Mouse (Mus musculus) MEL (cell line): ENCODE results near the gene Acaa1b. TPM values are rescaled to one million over a fixed set of nuclear protein-coding genes. Genes with fewer than 3 reads are reported as not detected.

Experiments used
- DNase-seq: peaks from one replicate; pipeline ENCODE4 v3.0.0; 2011; ENCODE audit warnings: low read depth, low spot score
- H3K27ac ChIP-seq: 2 replicates; pipeline ENCODE4 v1.5.1; 2012; ENCODE audit warnings: low read depth, mild to moderate bottlenecking, control low read depth, low read length, moderate library complexity; ENCODE audit not compliant: control insufficient read depth
- H3K27me3 ChIP-seq, 2 experiments: fragments of 150-350 bp in 1 of 2; sonication (generic) in 1 of 2; 2 replicates each; pipeline ENCODE4 v1.6.1; 2012; ENCODE audit warnings: low read length in 2 of 2, mild to moderate bottlenecking in 2 of 2, improper control_type of control experiment in 1 of 2, moderate library complexity in 1 of 2; ENCODE audit not compliant: insufficient read depth in 2 of 2, control insufficient read depth in 1 of 2
- H3K36me3 ChIP-seq, 2 experiments: 2 replicates each; pipeline ENCODE4 v1.6.1; 2012 to 2014; ENCODE audit warnings: low read length in 2 of 2, improper control_type of control experiment in 1 of 2, inconsistent platforms in 1 of 2, mild to moderate bottlenecking in 1 of 2; ENCODE audit not compliant: insufficient read depth in 2 of 2, control insufficient read depth in 1 of 2
- H3K4me1 ChIP-seq, 2 experiments: fragments of 150-350 bp in 1 of 2; sonication (generic) in 1 of 2; 2 replicates each; pipeline ENCODE4 v1.6.1; 2012; ENCODE audit warnings: low read length in 2 of 2, improper control_type of control experiment in 1 of 2, mild to moderate bottlenecking in 1 of 2; ENCODE audit not compliant: insufficient read depth in 2 of 2, control insufficient read depth in 1 of 2
- H3K4me3 ChIP-seq, 2 experiments: fragments of 150-350 bp in 1 of 2; sonication (generic) in 1 of 2; 2 replicates each; pipeline ENCODE4 v1.5.1; 2012; ENCODE audit warnings: low read depth in 2 of 2, low read length in 2 of 2, mild to moderate bottlenecking in 2 of 2, moderate library complexity in 2 of 2, control low read depth in 1 of 2, improper control_type of control experiment in 1 of 2; ENCODE audit not compliant: control insufficient read depth in 1 of 2, insufficient read depth in 1 of 2
- H3K79me2 ChIP-seq: 2 replicates; pipeline ENCODE4 v1.6.1; 2012; ENCODE audit warnings: mild to moderate bottlenecking, low read length, moderate library complexity; ENCODE audit not compliant: control insufficient read depth, poor library complexity, insufficient read depth
- H3K9ac ChIP-seq: 2 replicates; pipeline ENCODE4 v1.6.1; 2012; ENCODE audit warnings: low read depth, mild to moderate bottlenecking, control low read depth, low read length, moderate library complexity; ENCODE audit not compliant: control insufficient read depth, poor library complexity, severe bottlenecking
- H3K9me3 ChIP-seq: fragments of 150-350 bp; sonication (generic); replicated peaks from 2 replicates; pipeline ENCODE4 v1.6.1; 2012; ENCODE audit warnings: mild to moderate bottlenecking, low read length, improper control_type of control experiment, moderate library complexity; ENCODE audit not compliant: insufficient read depth
- CTCF ChIP-seq, 3 experiments: IDR thresholded peaks in 2 of 3; conservative IDR thresholded peaks in 1 of 3; 2 replicates each; pipeline ENCODE4 v1.5.1; 2011 to 2012; ENCODE audit warnings: low read length in 3 of 3, low read depth in 2 of 3, mild to moderate bottlenecking in 2 of 3, improper control_type of control experiment in 1 of 3, inconsistent platforms in 1 of 3, mixed read lengths in 1 of 3, moderate library complexity in 1 of 3; ENCODE audit not compliant: control insufficient read depth in 1 of 3, insufficient read depth in 1 of 3, poor library complexity in 1 of 3, severe bottlenecking in 1 of 3
- E2F4 ChIP-seq: IDR thresholded peaks from 2 replicates; pipeline ENCODE4 v1.6.1; 2011; ENCODE audit warnings: low read depth, low read length, improper control_type of control experiment, borderline replicate concordance
- ELF1 ChIP-seq: IDR thresholded peaks from 2 replicates; pipeline ENCODE4 v1.6.1; 2014; ENCODE audit warnings: low read depth, mild to moderate bottlenecking, inconsistent platforms, low read length, improper control_type of control experiment, moderate library complexity
- EP300 ChIP-seq, 2 experiments: IDR thresholded peaks; 2 replicates each; pipeline ENCODE4 v1.6.1; 2011; ENCODE audit warnings: improper control_type of control experiment in 2 of 2, low read length in 2 of 2, low read depth in 1 of 2, mild to moderate bottlenecking in 1 of 2
- GABPA ChIP-seq: IDR thresholded peaks from 2 replicates; pipeline ENCODE4 v1.6.1; 2012; ENCODE audit warnings: low read depth, mild to moderate bottlenecking, inconsistent platforms, low read length, improper control_type of control experiment, moderate library complexity
- HCFC1 ChIP-seq: IDR thresholded peaks from 2 replicates; pipeline ENCODE4 v1.6.1; 2012; ENCODE audit warnings: low read depth, mild to moderate bottlenecking, inconsistent platforms, low read length, improper control_type of control experiment, moderate library complexity
- JUND ChIP-seq: IDR thresholded peaks from 2 replicates; pipeline ENCODE4 v1.6.1; 2011; ENCODE audit warnings: low read depth, mild to moderate bottlenecking, improper control_type of control experiment, low read length
- KAT2A ChIP-seq: conservative IDR thresholded peaks from 2 replicates; pipeline ENCODE4 v1.6.1; 2012; ENCODE audit warnings: low read depth, low read length, improper control_type of control experiment, inconsistent platforms
- MAX ChIP-seq: IDR thresholded peaks from 2 replicates; pipeline ENCODE4 v1.6.1; 2011; ENCODE audit warnings: low read length, improper control_type of control experiment
- MAZ ChIP-seq: IDR thresholded peaks from 2 replicates; pipeline ENCODE4 v1.6.1; 2012; ENCODE audit warnings: low read depth, mild to moderate bottlenecking, inconsistent platforms, low read length, improper control_type of control experiment
- MEF2A ChIP-seq: IDR thresholded peaks from 2 replicates; pipeline ENCODE4 v1.6.1; 2014; ENCODE audit warnings: low read depth, mild to moderate bottlenecking, inconsistent platforms, low read length, improper control_type of control experiment; ENCODE audit not compliant: poor library complexity, insufficient replicate concordance, severe bottlenecking; ENCODE audit errors: extremely low read depth
- MXI1 ChIP-seq: IDR thresholded peaks from 2 replicates; pipeline ENCODE4 v1.6.1; 2011; ENCODE audit warnings: mild to moderate bottlenecking, low read depth, low read length, improper control_type of control experiment
- MYB ChIP-seq: IDR thresholded peaks from 2 replicates; pipeline ENCODE4 v1.6.1; 2011; ENCODE audit warnings: mild to moderate bottlenecking, low read depth, low read length, improper control_type of control experiment
- NRF1 ChIP-seq: IDR thresholded peaks from 2 replicates; pipeline ENCODE4 v1.6.1; 2014; ENCODE audit warnings: low read depth, mild to moderate bottlenecking, inconsistent platforms, low read length, improper control_type of control experiment, moderate library complexity; ENCODE audit not compliant: poor library complexity, insufficient read depth, severe bottlenecking
- POLR2AphosphoS2 ChIP-seq: IDR thresholded peaks from 2 replicates; pipeline ENCODE4 v1.6.1; 2011; ENCODE audit warnings: low read length, improper control_type of control experiment
- POLR2AphosphoS5 ChIP-seq: IDR thresholded peaks from 2 replicates; pipeline ENCODE4 v1.6.1; 2012; ENCODE audit warnings: low read depth, borderline replicate concordance, mild to moderate bottlenecking, inconsistent platforms, low read length, moderate library complexity, mixed read lengths
- RAD21 ChIP-seq: IDR thresholded peaks from 2 replicates; pipeline ENCODE4 v1.6.1; 2011; ENCODE audit warnings: mild to moderate bottlenecking, low read depth, low read length, improper control_type of control experiment
- RCOR1 ChIP-seq: IDR thresholded peaks from 2 replicates; pipeline ENCODE4 v1.6.1; 2012; ENCODE audit warnings: low read depth, mild to moderate bottlenecking, inconsistent platforms, low read length, improper control_type of control experiment
- SIN3A ChIP-seq: IDR thresholded peaks from 2 replicates; pipeline ENCODE4 v1.6.1; 2012; ENCODE audit warnings: low read length, improper control_type of control experiment, inconsistent platforms
- SMC3 ChIP-seq: IDR thresholded peaks from 2 replicates; pipeline ENCODE4 v1.6.1; 2011; ENCODE audit warnings: low read depth, low read length, improper control_type of control experiment
- TAL1 ChIP-seq: IDR thresholded peaks from 2 replicates; pipeline ENCODE4 v1.6.1; 2012; ENCODE audit warnings: mild to moderate bottlenecking, inconsistent platforms, low read length, moderate library complexity, mixed read lengths
- UBTF ChIP-seq: IDR thresholded peaks from 2 replicates; pipeline ENCODE4 v1.6.1; 2012; ENCODE audit warnings: low read depth, mild to moderate bottlenecking, inconsistent platforms, low read length, improper control_type of control experiment, moderate library complexity, borderline replicate concordance; ENCODE audit not compliant: insufficient read depth
- ZC3H11A ChIP-seq: IDR thresholded peaks from 2 replicates; pipeline ENCODE4 v1.6.1; 2012; ENCODE audit warnings: low read depth, mild to moderate bottlenecking, inconsistent platforms, low read length, improper control_type of control experiment
- ZKSCAN1 ChIP-seq: IDR thresholded peaks from 2 replicates; pipeline ENCODE4 v1.6.1; 2012; ENCODE audit warnings: low read depth, mild to moderate bottlenecking, inconsistent platforms, low read length, improper control_type of control experiment, moderate library complexity
- ZMIZ1 ChIP-seq: IDR thresholded peaks from 2 replicates; pipeline ENCODE4 v1.6.1; 2012; ENCODE audit warnings: low read depth, mild to moderate bottlenecking, inconsistent platforms, low read length, improper control_type of control experiment, moderate library complexity
- ZNF384 ChIP-seq: IDR thresholded peaks from 2 replicates; pipeline ENCODE4 v1.6.1; 2012; ENCODE audit warnings: low read depth, mild to moderate bottlenecking, inconsistent platforms, low read length, improper control_type of control experiment
- polyA plus RNA-seq, 2 experiments: library from polyadenylated mRNA; stranded (reverse) in 1 of 2; unstranded in 1 of 2; fragments of >175 nt in 1 of 2; fragments of >200 nt in 1 of 2; gene quantifications; 2 replicates each; pipeline versions ENCODE4 v1.2.1 to v1.2.4; 2012; ENCODE audit warnings: low replicate concordance in 2 of 2, low read depth in 1 of 2; ENCODE audit not compliant: insufficient read length in 2 of 2, insufficient read depth in 1 of 2, missing spikeins in 1 of 2
- total RNA-seq: library from RNA; depleted of rRNA; stranded (reverse); fragments of 300-350 nt; gene quantifications from 2 replicates; pipeline ENCODE4 v1.2.3, GENCODE M21; 2012; rRNA removed

The Acaa1b gene
- total RNA-seq (1.3 and 1.4 TPM in 2 replicates), polyA plus RNA-seq (1 to 10 TPM in 1 of 2 experiments, not detected in 1; 1.9 TPM)

DNA sequence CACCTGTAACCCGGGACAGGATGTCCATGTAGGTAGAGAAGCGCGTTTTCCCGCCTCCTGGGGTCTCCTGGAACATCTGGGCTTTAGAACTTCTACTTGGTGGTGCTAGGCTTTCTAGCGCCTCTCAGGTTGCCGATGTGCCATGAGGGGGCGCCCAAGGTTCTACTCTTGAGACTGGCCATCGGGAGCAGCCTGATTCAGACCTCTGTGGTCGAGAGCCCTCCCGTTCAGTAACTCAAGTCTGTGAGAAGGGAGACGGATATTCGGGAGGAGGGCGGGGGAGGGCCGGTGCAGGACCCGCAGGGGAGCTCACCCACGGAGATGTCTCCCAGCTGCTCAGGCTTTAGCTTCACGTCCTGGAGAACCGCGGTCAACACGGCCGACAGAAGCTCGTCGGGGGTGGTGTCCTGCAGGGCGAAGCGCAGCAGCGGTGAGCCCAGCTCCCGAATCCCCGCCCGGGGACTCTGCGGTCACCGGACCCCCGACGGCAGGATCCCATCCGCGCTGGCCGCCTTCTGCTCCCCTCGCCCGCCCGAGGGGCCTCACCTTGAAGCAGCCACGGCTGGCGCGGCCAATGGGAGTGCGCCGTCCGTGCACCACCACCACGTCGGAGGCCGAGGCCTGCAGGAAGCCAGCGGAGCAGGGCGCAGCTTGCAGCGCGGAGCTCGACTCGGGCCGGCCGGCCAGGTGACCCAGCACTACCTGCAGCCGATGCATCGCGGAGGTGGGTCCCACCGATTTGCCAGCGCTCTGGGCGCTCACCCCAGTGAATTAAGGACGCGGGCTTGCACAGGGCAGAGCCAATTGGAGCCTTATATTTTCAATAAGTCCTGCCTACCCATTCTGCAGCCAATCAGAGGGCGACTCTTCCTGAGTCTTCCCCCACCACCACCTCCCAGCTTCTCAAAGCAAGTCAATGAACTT, at the start of gene Acaa1b:
Acaa1b (minus strand) TSS at position 816 of the 924 bp plus-strand sequence.
- peaks cover 0 to 3% of the 10 kb centered on the region in 2 experiments; a peak in 2 of 4 replicates for H3K27me3 ChIP-seq
- H3K4me3 ChIP-seq, result peak within 1 kb of the TSS in 1 of 2 experiments; percentile 32; a peak in 2 of 4 replicates
- DNase-seq, result peak; percentile 65
- TF ChIP-seq SMC3 (peak; percentile 89), MEF2A (no peak), ZKSCAN1 (no peak), E2F4 (no peak), CTCF (IDR thresholded peaks at IDR 0.05 in 2 of 3, conservative IDR thresholded peaks at IDR 0.05 in 1 of 3; ENCODE audit: control insufficient read depth in 1 of 3, insufficient read depth in 1 of 3, low read depth in 2 of 3, low read length in 3 of 3, poor library complexity in 1 of 3, severe bottlenecking in 1 of 3) (peak; percentile 27 to 81 (median 76); a peak in 5 of 6 replicates), NRF1 (no peak), HCFC1 (no peak), UBTF (no peak), RAD21 (peak; percentile 73), MAZ (no peak), RCOR1 (no peak), TAL1 (no peak), ZNF384 (no peak), ZC3H11A (peak; percentile 75), SIN3A (no peak), ELF1 (no peak), JUND (no peak), MAX (no peak), GABPA (no peak), MXI1 (no peak), KAT2A (no peak), EP300 (IDR thresholded peaks at IDR 0.05; ENCODE audit: low read depth in 1 of 2, low read length in 2 of 2) (no peak), POLR2AphosphoS5 (no peak), MYB (no peak), POLR2AphosphoS2 (no peak), ZMIZ1 (no peak)
- no peaks in the 10 kb centered on the region for H3K9me3 ChIP-seq
- no peaks in the 10 kb centered on the region for H3K79me2 ChIP-seq
- no peaks in the 10 kb centered on the region for H3K36me3 ChIP-seq
- H3K9ac ChIP-seq, result no peak within 1 kb of the TSS
- H3K27ac ChIP-seq, result no peak within 1 kb of the TSS
- H3K4me1 ChIP-seq, result no peaks in the 10 kb centered on the region
